Mouse (Mus musculus) MEL (cell line): ENCODE results near the gene 2210016F16Rik.

ENCODE experiments used
- MAX ChIP-seq: IDR thresholded peaks from 2 replicates; pipeline ENCODE4 v1.6.1; 2011; ENCODE audit warnings: low read length, improper control_type of control experiment
- MAZ ChIP-seq: IDR thresholded peaks from 2 replicates; pipeline ENCODE4 v1.6.1; 2012; ENCODE audit warnings: low read depth, mild to moderate bottlenecking, inconsistent platforms, low read length, improper control_type of control experiment
- POLR2A ChIP-seq, 2 experiments: IDR thresholded peaks; 2 replicates each; pipeline ENCODE4 v1.6.1; 2011 to 2012; ENCODE audit warnings: low read length in 2 of 2, mild to moderate bottlenecking in 2 of 2, control low read depth in 1 of 2, improper control_type of control experiment in 1 of 2, low read depth in 1 of 2, moderate library complexity in 1 of 2; ENCODE audit not compliant: control insufficient read depth in 1 of 2, insufficient read depth in 1 of 2, poor library complexity in 1 of 2

- TF ChIP-seq POLR2A (IDR thresholded peaks at IDR 0.05; ENCODE audit: control insufficient read depth in 1 of 2, insufficient read depth in 1 of 2, low read depth in 1 of 2, low read length in 2 of 2, poor library complexity in 1 of 2) = peak in 1 of 2 experiments; percentile 43; a peak in 1 of 4 replicates
- TF ChIP-seq MAZ = no peak
- no peak for TF ChIP-seq MAX
These were observed 12.6 kb upstream of the 2210016F16Rik start for GRCm38 (mm10) chr13:58397651-58398050.
